Mouse (Mus musculus) gastrocnemius, adult 2 months (tissue): Measurements from ENCODE around the gene Glul. TPM values are rescaled to one million over a fixed set of nuclear protein-coding genes. Genes with fewer than 3 reads are reported as not detected.

Experiments used
- DNase-seq: peaks from one replicate; pipeline ENCODE4 v3.0.0; 2022
- H3K27ac ChIP-seq: fragments of 200-600 bp; 2 replicates; pipeline ENCODE4 v1.8.1; 2022; ENCODE audit warnings: mild to moderate bottlenecking
- H3K4me3 ChIP-seq: fragments of 200-600 bp; 2 replicates; pipeline ENCODE4 v1.8.1; 2022; ENCODE audit warnings: mild to moderate bottlenecking, moderate library complexity
- CTCF ChIP-seq: fragments of 200-600 bp; IDR thresholded peaks from 2 replicates; pipeline ENCODE4 v1.8.1; 2022; ENCODE audit warnings: antibody characterized with exemption, mild to moderate bottlenecking, moderate library complexity
- intact Hi-C: fragments of 180-260 bp; cut with DNase I; formaldehyde crosslinking; loops from one replicate; pipeline ENCODE4 v1.15.1; 2025
- microRNA-seq: library from miRNA; unstranded; fragments of <30 nt; microRNA quantifications from one replicate; pipeline ENCODE4 v1.2.0, GENCODE M21; 2021
- total RNA-seq, 2 experiments: library from RNA; stranded (reverse); gene quantifications; 2 replicates each; pipeline ENCODE4 v1.2.3; 2021

The Glul gene
- total RNA-seq, 2 experiments from 2014 or later: 501 to 689 TPM

GRCm38 (mm10) chr1:153953232-153953631, 53.5 kb downstream of the Glul start:
- TF ChIP-seq CTCF: no peak
- no peak for DNase-seq
- Histone ChIP-seq H3K27ac (no peak overlapping the region), H3K4me3 (no peak overlapping the region)
- intact Hi-C loops: no loop called here

DNA sequence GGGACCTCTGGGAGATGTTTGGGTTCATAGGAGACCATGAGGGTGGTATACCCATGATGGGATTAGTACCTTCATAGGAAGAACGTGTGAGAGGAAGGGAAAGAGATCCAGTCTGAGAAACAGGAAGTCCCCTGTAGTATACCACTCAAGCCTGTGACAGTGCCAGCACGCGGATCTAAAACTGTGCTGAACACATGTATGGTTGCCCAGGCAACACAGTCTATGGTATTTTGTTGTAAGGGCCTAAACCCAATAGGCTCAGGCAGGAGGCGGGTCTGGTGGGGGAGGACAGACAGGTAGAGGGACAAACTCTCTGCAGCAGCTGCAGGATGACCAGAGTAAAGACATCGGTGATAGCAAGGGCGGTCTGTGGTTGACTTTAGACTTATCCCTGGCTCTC, 54.1 kb downstream of the Glul start:
- TF ChIP-seq CTCF: no peak
- DNase-seq: no peak
- no peak overlapping the region for H3K27ac ChIP-seq
- no peak overlapping the region for H3K4me3 ChIP-seq
- intact Hi-C loops: no loop called here

- TF ChIP-seq CTCF: no peak
- H3K4me3 ChIP-seq: no peak overlapping the region
- intact Hi-C loops: no loop called here
Measured at GRCm38 (mm10) chr1:153957850-153958249, 58.1 kb downstream of the Glul start.

More at GRCm38 (mm10) chr1:153957850-153958249, 58.1 kb downstream of the Glul start:
- no peak for DNase-seq
- H3K27ac ChIP-seq: no peak overlapping the region

Small RNA genes lying within 50 kb of the gene (microRNA-seq; reads per million reads assigned to microRNA genes)
- gene Mir8114: 2.9 reads per million

Other genes with a start within 250 kb of the Glul start
- not detected for gene Rgs8, start 246.9 kb upstream of the Glul start, total RNA-seq
- 1 to 10 TPM in 1 of 2 experiments, under 1 TPM in 1; 0.59 to 1.8 TPM for gene Rgs16, start 159.6 kb upstream of the Glul start, total RNA-seq
- 1 to 10 TPM in 1 of 2 experiments, under 1 TPM in 1; 0.92 to 1.1 TPM for gene Rnasel, start 150.5 kb upstream of the Glul start, total RNA-seq
- gene Rgsl1, start 55.8 kb upstream of the Glul start, total RNA-seq: under 1 TPM in 1 of 2 experiments, not detected in 1; 0.18 TPM
- gene Teddm1b, start 25.6 kb upstream of the Glul start, total RNA-seq: not detected
- gene Teddm1a, start 8.2 kb upstream of the Glul start, total RNA-seq: not detected
- 1 to 10 TPM; 1.6 to 4.4 TPM for gene Teddm2, start 284 bp downstream of the Glul start, total RNA-seq